Mouse (Mus musculus) limb, embryonic 13.5 days (tissue): Measurements from ENCODE around the gene Igfbp5. TPM values are rescaled to one million over a fixed set of nuclear protein-coding genes. Genes with fewer than 3 reads are reported as not detected.

ENCODE experiments used
- ATAC-seq: fragments of 200-750 bp; cut with Nextera tagmentation; 2 replicates; pipeline ENCODE4 v1.8.0; 2017; ENCODE audit warnings: low read depth, moderate number of reproducible peaks, moderate TSS enrichment; ENCODE audit not compliant: low FRiP score
- H3K27ac ChIP-seq: fragments of 300-500 bp; sonication (generic); 2 replicates; pipeline ENCODE4 v1.5.1; 2015; ENCODE audit warnings: inconsistent platforms, mild to moderate bottlenecking, moderate library complexity
- H3K27me3 ChIP-seq: fragments of 300-500 bp; sonication (generic); 2 replicates; pipeline ENCODE4 v1.6.1; 2015; ENCODE audit warnings: mild to moderate bottlenecking, inconsistent platforms
- H3K36me3 ChIP-seq: fragments of 300-500 bp; sonication (generic); 2 replicates; pipeline ENCODE4 v1.6.1; 2015; ENCODE audit warnings: inconsistent platforms, mild to moderate bottlenecking, moderate library complexity
- H3K4me1 ChIP-seq: fragments of 300-500 bp; sonication (generic); 2 replicates; pipeline ENCODE4 v1.6.1; 2015; ENCODE audit warnings: inconsistent platforms
- H3K4me2 ChIP-seq: fragments of 300-500 bp; sonication (generic); replicated peaks from 2 replicates; pipeline ENCODE4 v1.6.1; 2015; ENCODE audit warnings: inconsistent platforms, mild to moderate bottlenecking, moderate library complexity
- H3K4me3 ChIP-seq: fragments of 300-500 bp; sonication (generic); 2 replicates; pipeline ENCODE4 v1.5.1; 2015; ENCODE audit warnings: moderate library complexity, mild to moderate bottlenecking, inconsistent platforms
- H3K9ac ChIP-seq: fragments of 300-500 bp; sonication (generic); 2 replicates; pipeline ENCODE4 v1.6.1; 2015; ENCODE audit warnings: mild to moderate bottlenecking, inconsistent platforms
- H3K9me3 ChIP-seq: fragments of 300-500 bp; sonication (generic); 2 replicates; pipeline ENCODE4 v1.6.1; 2016; ENCODE audit warnings: inconsistent platforms
- WGBS: fragments of 180-500 bp; shearing (Covaris S2); methylation state at CpG from one replicate; pipeline ENCODE4 v1.1.7; 2015; 5-methylcytosine and 5-hydroxymethylcytosine counted together
- polyA plus RNA-seq: library from polyadenylated mRNA; unstranded; fragments of >200 nt; fragmentation: Nextera tagmentation; extraction: Ambion mirVana; gene quantifications from 2 replicates; pipeline ENCODE4 v1.2.1, GENCODE M21; 2015

Igfbp5 gene
- polyA plus RNA-seq, 1 experiment from 2014 or later: 140 TPM

- Histone ChIP-seq H3K27me3 (no peaks in the 10 kb centered on the region), H3K9me3 (no peaks in the 10 kb centered on the region), H3K4me3 (no peak overlapping the region), H3K9ac (no peak overlapping the region), H3K4me2 (no peak overlapping the region), H3K36me3 (peaks cover 21% of the 10 kb centered on the region), H3K27ac (no peak overlapping the region), H3K4me1 (peaks cover 49% of the 10 kb centered on the region)
- ATAC-seq: no peak
- WGBS: 87% methylated on average over 5 of the region's 5 CpGs
These were observed 45.8 kb downstream of the Igfbp5 start for GRCm38 (mm10) chr1:72828843-72829242.

- H3K4me3 ChIP-seq: peak overlapping the region; percentile 80
- H3K4me1 ChIP-seq: peaks cover 44% of the 10 kb centered on the region
- H3K27me3 ChIP-seq: no peaks in the 10 kb centered on the region
- peak overlapping the region; percentile 98 for H3K4me2 ChIP-seq
- ATAC-seq: no peak
- WGBS: 8% methylated on average over 12 of the region's 12 CpGs
- H3K9ac ChIP-seq: peak overlapping the region; percentile 81
- H3K27ac ChIP-seq: peak overlapping the region; percentile 74; the same call in 1 of the 2 replicates
- no peaks in the 10 kb centered on the region for H3K9me3 ChIP-seq
- peaks cover 17% of the 10 kb centered on the region; the same call in 1 of the 2 replicates for H3K36me3 ChIP-seq
These were observed 47.0 kb downstream of the Igfbp5 start for GRCm38 (mm10) chr1:72827411-72828315.

DNA sequence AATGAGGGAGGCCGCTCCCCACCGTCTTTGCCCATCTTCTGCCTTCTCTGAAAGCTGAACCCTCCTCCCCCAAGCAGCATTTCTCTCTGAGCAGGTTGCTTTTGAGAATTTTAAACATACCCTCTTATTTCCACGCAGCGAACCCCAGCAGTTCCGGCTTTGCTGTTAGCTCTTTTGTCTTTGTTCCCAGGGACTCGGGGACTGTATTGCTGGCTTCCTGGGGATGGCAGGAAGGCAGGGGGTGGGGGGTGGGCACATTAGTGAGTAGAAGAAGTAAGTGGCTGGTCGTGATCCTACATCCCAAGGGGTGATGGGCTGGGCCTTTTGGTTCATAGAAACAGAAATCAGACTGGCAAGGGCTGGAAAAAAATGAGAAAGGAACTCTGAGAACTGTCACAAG lies 47.8 kb downstream of the Igfbp5 start:
- Histone ChIP-seq H3K36me3 (peaks cover 17% of the 10 kb centered on the region; the same call in 1 of the 2 replicates), H3K9me3 (no peaks in the 10 kb centered on the region), H3K9ac (peak overlapping the region; percentile 81), H3K27me3 (no peaks in the 10 kb centered on the region), H3K27ac (peak overlapping the region; percentile 74; the same call in 1 of the 2 replicates), H3K4me2 (peak overlapping the region; percentile 98), H3K4me3 (peak overlapping the region; percentile 80), H3K4me1 (peaks cover 38% of the 10 kb centered on the region)
- ATAC-seq: no peak
- WGBS: 6% methylated on average over 7 of the region's 7 CpGs

DNA sequence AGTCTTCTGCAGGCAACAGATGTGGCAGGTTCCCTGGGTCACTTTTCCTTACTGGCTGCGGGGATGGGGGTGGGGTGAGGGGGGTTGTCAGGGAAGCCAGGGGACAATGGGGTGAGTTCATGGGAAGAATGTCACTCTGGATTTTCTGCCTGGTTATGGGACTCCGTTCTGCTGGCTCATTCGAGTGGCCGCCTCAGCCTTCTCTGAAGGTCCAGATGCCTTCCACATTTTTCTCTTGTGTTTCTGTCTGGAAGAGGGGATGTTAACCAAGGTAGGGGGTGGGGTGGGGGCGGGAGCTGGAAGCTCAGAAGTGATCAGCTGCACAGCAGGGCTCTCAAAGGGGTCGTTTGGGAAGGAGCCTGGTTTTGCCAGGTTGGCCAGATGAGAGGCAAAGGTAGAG lies 48.2 kb downstream of the Igfbp5 start:
- no peaks in the 10 kb centered on the region for H3K9me3 ChIP-seq
- peak overlapping the region; percentile 81 for H3K9ac ChIP-seq
- no peaks in the 10 kb centered on the region for H3K27me3 ChIP-seq
- no peak for ATAC-seq
- peaks cover 38% of the 10 kb centered on the region for H3K4me1 ChIP-seq
- 3% methylated on average over 6 of the region's 6 CpGs for WGBS
- H3K36me3 ChIP-seq: peaks cover 16% of the 10 kb centered on the region; the same call in 1 of the 2 replicates
- H3K4me2 ChIP-seq: peak overlapping the region; percentile 98
- peak overlapping the region; percentile 74; the same call in 1 of the 2 replicates for H3K27ac ChIP-seq
- H3K4me3 ChIP-seq: peak overlapping the region; percentile 80

- Histone ChIP-seq H3K9me3 (no peaks in the 10 kb centered on the region), H3K9ac (peak overlapping the region; percentile 81), H3K4me2 (peak overlapping the region; percentile 98), H3K4me1 (peaks cover 38% of the 10 kb centered on the region), H3K4me3 (peak overlapping the region; percentile 80), H3K27me3 (no peaks in the 10 kb centered on the region), H3K36me3 (peaks cover 11% of the 10 kb centered on the region; the same call in 1 of the 2 replicates), H3K27ac (peak overlapping the region; percentile 74; the same call in 1 of the 2 replicates)
- WGBS: 8% methylated on average over 4 of the region's 4 CpGs
- ATAC-seq: no peak
These were observed 48.8 kb downstream of the Igfbp5 start for GRCm38 (mm10) chr1:72825921-72826320.

DNA sequence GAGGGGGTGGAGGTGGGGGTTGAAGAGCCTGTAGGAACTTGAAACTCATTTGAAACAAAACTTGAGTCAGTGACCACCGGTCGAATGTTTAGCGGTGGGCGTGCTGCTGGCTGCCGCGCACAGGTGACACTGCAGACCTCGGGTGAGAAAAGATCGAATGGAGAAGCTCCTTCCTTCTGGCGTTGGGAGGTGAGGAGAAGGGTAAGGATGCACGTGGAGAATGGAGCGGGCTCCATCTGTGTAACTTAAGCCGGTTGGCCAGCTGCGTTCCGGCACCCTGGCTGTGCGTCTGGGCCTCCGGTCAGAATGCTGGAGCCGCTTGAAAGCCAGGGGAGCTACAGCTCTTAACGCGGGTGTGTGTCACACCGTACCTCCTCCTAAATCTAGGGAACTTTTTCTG lies 49.4 kb downstream of the Igfbp5 start:
- H3K4me3 ChIP-seq: peak overlapping the region; percentile 80
- peaks cover 5% of the 10 kb centered on the region; the same call in 1 of the 2 replicates for H3K36me3 ChIP-seq
- peaks cover 38% of the 10 kb centered on the region for H3K4me1 ChIP-seq
- H3K27me3 ChIP-seq: no peaks in the 10 kb centered on the region
- H3K9me3 ChIP-seq: no peaks in the 10 kb centered on the region
- H3K4me2 ChIP-seq: peak overlapping the region; percentile 98
- under 1% methylated on average over 20 of the region's 20 CpGs for WGBS
- peak overlapping the region; percentile 81 for H3K9ac ChIP-seq
- no peak for ATAC-seq
- H3K27ac ChIP-seq: peak overlapping the region; percentile 74; the same call in 1 of the 2 replicates

DNA sequence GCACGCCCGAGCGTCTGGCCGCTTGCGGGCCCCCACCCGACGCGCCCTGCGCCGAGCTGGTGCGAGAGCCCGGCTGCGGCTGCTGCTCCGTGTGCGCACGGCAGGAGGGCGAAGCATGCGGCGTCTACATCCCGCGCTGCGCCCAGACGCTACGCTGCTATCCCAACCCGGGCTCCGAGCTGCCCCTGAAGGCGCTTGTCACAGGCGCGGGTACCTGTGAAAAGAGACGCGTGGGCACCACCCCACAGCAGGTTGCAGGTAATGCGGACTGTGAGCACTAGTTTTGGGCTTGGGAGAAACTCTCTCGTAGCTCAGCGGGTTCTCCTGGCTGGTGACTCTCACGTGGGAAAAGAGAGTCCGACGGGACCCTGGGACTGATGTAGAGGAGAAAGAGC lies 50.0 kb downstream of the Igfbp5 start:
- under 1% methylated on average over 37 of the region's 37 CpGs for WGBS
- Histone ChIP-seq H3K27me3 (no peaks in the 10 kb centered on the region), H3K4me3 (peak overlapping the region; percentile 80), H3K9ac (peak overlapping the region; percentile 81), H3K4me2 (peak overlapping the region; percentile 98), H3K4me1 (peaks cover 38% of the 10 kb centered on the region), H3K36me3 (no peaks in the 10 kb centered on the region), H3K9me3 (no peaks in the 10 kb centered on the region), H3K27ac (peak overlapping the region; percentile 74; the same call in 1 of the 2 replicates)
- peak; percentile 39 for ATAC-seq

- peak within 1 kb of the TSS; percentile 74; the same call in 1 of the 2 replicates for H3K27ac ChIP-seq
- H3K36me3 ChIP-seq: no peaks in the 10 kb centered on the region
- no peaks in the 10 kb centered on the region for H3K27me3 ChIP-seq
- peak within 1 kb of the TSS; percentile 98 for H3K4me2 ChIP-seq
- peak within 1 kb of the TSS; percentile 81 for H3K9ac ChIP-seq
- H3K4me1 ChIP-seq: peaks cover 38% of the 10 kb centered on the region
- under 1% methylated on average over 47 of the region's 58 CpGs for WGBS
- peak within 1 kb of the TSS; percentile 80 for H3K4me3 ChIP-seq
- H3K9me3 ChIP-seq: no peaks in the 10 kb centered on the region
- ATAC-seq: peak; percentile 79
These were observed 50.7 kb downstream of the Igfbp5 start, which contains the start of gene Igfbp2 for GRCm38 (mm10) chr1:72823751-72824706. TSS of gene Igfbp2 (plus strand) at chr1:72824503.

DNA sequence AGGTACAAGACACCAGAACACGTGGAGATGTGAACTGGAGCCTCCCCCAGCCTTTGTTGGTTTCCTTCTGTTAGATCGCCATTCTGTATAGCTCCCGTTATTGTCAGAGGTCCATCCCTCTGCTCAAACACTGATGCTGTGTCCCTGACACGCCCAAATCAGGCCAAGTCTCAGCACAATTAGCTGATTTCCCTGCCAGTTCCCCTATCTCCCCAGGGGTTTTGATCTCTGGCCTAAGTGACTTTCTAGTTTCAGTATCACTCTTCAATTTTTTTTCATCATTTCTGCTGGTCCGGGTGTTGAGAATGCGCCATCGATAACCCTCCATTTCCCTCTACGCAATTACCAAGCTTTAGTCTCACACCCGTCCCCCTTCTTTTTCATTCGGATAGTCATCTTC lies 51.8 kb downstream of the Igfbp5 start:
- 85% methylated on average over 10 of the region's 10 CpGs for WGBS

DNA sequence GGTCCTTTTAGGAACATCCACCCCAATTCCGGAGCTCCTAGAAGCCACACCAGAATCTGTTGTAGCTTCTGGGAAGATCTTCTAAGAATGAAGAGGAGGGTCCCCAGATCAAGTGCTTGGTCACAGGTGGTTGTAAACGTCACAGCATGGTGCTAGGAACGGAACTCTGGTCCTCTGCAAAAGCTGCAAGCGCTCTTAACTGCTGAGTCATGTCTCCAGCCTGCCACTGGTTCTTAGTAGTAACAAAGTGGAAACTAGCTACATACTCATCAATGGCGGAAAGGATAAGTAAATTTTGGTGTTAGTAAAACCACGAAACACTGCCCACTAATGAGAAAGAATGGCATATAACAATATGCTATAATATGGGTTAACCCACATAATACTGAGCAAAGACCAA lies 54.7 kb downstream of the Igfbp5 start:
- Histone ChIP-seq H3K27ac (no peak overlapping the region), H3K4me2 (no peak overlapping the region), H3K9me3 (no peaks in the 10 kb centered on the region), H3K27me3 (no peaks in the 10 kb centered on the region), H3K4me3 (no peak overlapping the region), H3K9ac (no peak overlapping the region), H3K4me1 (peaks cover 13% of the 10 kb centered on the region), H3K36me3 (no peaks in the 10 kb centered on the region)
- no peak for ATAC-seq
- 84% methylated on average over 6 of the region's 6 CpGs for WGBS

More for the DNA sequence above, 51.8 kb downstream of the Igfbp5 start:
- peaks cover 33% of the 10 kb centered on the region for H3K4me1 ChIP-seq
- H3K36me3 ChIP-seq: no peaks in the 10 kb centered on the region
- no peaks in the 10 kb centered on the region for H3K9me3 ChIP-seq
- no peak for ATAC-seq
- no peaks in the 10 kb centered on the region for H3K27me3 ChIP-seq
- H3K9ac ChIP-seq: no peak overlapping the region
- no peak overlapping the region for H3K4me2 ChIP-seq
- H3K27ac ChIP-seq: no peak overlapping the region
- H3K4me3 ChIP-seq: no peak overlapping the region

DNA sequence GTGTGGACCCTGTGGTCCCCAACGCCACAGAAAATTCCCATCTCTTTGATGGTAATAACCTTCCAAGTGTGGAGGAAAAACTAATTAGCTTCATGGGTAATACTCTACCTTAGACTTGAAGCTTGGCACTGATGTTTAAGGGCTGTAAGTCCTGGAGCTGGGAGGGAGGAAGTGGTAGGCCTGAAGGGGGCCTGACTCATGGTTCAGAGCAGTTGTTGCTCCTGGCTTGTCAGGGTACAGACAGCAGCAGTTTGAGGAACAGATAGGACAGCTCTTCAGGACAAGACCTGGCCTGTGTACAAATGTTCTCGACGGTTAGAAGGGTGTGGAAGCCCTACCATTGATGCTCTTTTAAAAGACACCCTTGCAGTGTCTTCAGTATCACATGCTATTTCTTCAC lies 59.1 kb downstream of the Igfbp5 start:
- Histone ChIP-seq H3K27me3 (no peaks in the 10 kb centered on the region), H3K4me2 (no peak overlapping the region), H3K9ac (no peak overlapping the region), H3K4me3 (no peak overlapping the region), H3K36me3 (no peaks in the 10 kb centered on the region), H3K4me1 (peaks cover 23% of the 10 kb centered on the region), H3K27ac (no peak overlapping the region), H3K9me3 (peaks cover 7% of the 10 kb centered on the region; the same call in 1 of the 2 replicates)
- 0 out of 2 replicates have a peak, but pooled peaks have one; percentile 17 for ATAC-seq
- 79% methylated on average over 3 of the region's 3 CpGs for WGBS
